ENCODE assay signal across 20 mouse cellular contexts in the genomic region with DNA sequence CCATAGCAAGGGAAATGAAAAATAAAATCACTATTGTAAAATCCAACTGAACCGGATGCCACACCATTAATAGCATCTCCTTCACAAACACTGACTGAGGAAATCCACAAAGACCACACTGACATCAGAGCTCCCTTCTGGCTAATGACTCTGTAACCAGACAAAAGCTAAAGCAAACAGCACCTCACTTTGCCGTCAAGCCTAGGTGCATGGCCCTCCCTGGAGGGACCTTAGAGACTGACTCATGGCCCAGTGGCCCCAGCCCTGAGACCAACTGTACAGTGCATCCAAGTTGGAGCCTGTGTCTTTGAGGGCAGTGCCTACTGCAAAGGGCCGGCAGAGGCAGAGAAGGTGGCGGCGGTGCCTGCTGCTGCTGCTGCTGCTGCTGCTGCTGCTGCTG.
DNase-seq lines count a peak whose midpoint lies in the region; ATAC-seq and TF ChIP-seq lines count a peak whose summit lies in the region.
"Had no signal": no experiment of that assay in that cellular context is flagged by ENCODE, and none has a peak within 500 bp of the region (broad histone marks: within the 10 kb centered on the region; RNA-seq: fewer than 3 reads in every experiment).

No protein-coding gene starts in this region.

- no peaks in the 10 kb centered on the region for H3K79me2 ChIP-seq in myocyte (ENCODE audit: control insufficient read depth, insufficient read depth)

- peak overlapping the region; percentile 61 for H3K4me2 ChIP-seq in myocyte (ENCODE audit: low read depth)
- H3K4me2 ChIP-seq: embryonic facial prominence, embryonic 15.5 days; forebrain, embryonic 12.5 days; heart, embryonic 15.5 days; limb, embryonic 15.5 days; midbrain, embryonic 12.5 days had no signal

- no peaks in the 10 kb centered on the region for H3K27me3 ChIP-seq in thymus, adult 2 months (ENCODE audit: control insufficient read depth, insufficient read depth, low read length)
- no peaks in the 10 kb centered on the region for H3K27me3 ChIP-seq in myocyte (ENCODE audit: control insufficient read depth, insufficient read depth, insufficient read length)
- H3K27me3 ChIP-seq: embryonic facial prominence, embryonic 15.5 days; forebrain, embryonic 12.5 days; heart, embryonic 15.5 days; limb, embryonic 15.5 days; midbrain, embryonic 12.5 days had no signal

- TF ChIP-seq CTCF in thymus, adult 2 months (IDR thresholded peaks at IDR 0.05; ENCODE audit: borderline replicate concordance, control insufficient read depth, extremely low read depth, insufficient read depth, low read length, poor library complexity), result no peak

- H3K36me3 ChIP-seq in thymus, adult 2 months (ENCODE audit: control insufficient read depth, insufficient read depth, low read length), result no peaks in the 10 kb centered on the region
- no peaks in the 10 kb centered on the region for H3K36me3 ChIP-seq in myocyte (ENCODE audit: control insufficient read depth, insufficient read depth)
- H3K36me3 ChIP-seq: embryonic facial prominence, embryonic 15.5 days; forebrain, embryonic 12.5 days; heart, embryonic 15.5 days; limb, embryonic 15.5 days; midbrain, embryonic 12.5 days had no signal

- H3ac ChIP-seq in myocyte (ENCODE audit: control insufficient read depth, insufficient read length), result no peak overlapping the region

- WGBS in thymus, adult 2 months, result 6% methylated on average over 5 of the region's 5 CpGs

- ATAC-seq in common myeloid progenitor, adult 5-6 weeks (replicated peaks; ENCODE audit: low read depth, poor library complexity, severe bottlenecking), result peak; percentile 71
- ATAC-seq: hindbrain, embryonic 16.5 days; liver, postnatal 0 days had no signal

- peak; percentile 31 for DNase-seq in thymus, adult 2 months
- no peak for DNase-seq in thymus, postnatal 4 days
- peak; percentile 34 to 51 for DNase-seq in CD8-positive naive resting alpha-beta T cell, adult 2 months (ENCODE audit: low read depth in 2 of 2, low spot score in 2 of 2)
- no peak for DNase-seq in layer of hippocampus, adult 9-10 months (ENCODE audit: low spot score)
- DNase-seq in layer of hippocampus, postnatal 14 days (ENCODE audit: low spot score in 2 of 2), result no peak
- no peak for DNase-seq in adrenal gland, adult 8-10 months
- DNase-seq: cerebellum, adult 9-11 months; embryo, embryonic 11 days; kidney, adult 2 months; kidney, postnatal 4 days; layer of hippocampus, postnatal 36 days; liver, postnatal 0 days had no signal

- no peak overlapping the region for H3K27ac ChIP-seq in thymus, adult 2 months (ENCODE audit: control insufficient read depth, insufficient read depth, low read length)
- H3K27ac ChIP-seq: embryonic facial prominence, embryonic 15.5 days; forebrain, embryonic 12.5 days; heart, embryonic 15.5 days; limb, embryonic 15.5 days; midbrain, embryonic 12.5 days had no signal

- H3K4me3 ChIP-seq in thymus, adult 2 months (ENCODE audit: control insufficient read depth, insufficient read depth, low read length), result no peak overlapping the region
- H3K4me3 ChIP-seq in myocyte, result no peak overlapping the region
- H3K4me3 ChIP-seq: embryonic facial prominence, embryonic 15.5 days; forebrain, embryonic 12.5 days; heart, embryonic 15.5 days; limb, embryonic 15.5 days; midbrain, embryonic 12.5 days had no signal

- TF ChIP-seq POLR2A in thymus, adult 2 months (IDR thresholded peaks at IDR 0.05; ENCODE audit: control insufficient read depth, extremely low read depth, insufficient read depth, low read length, poor library complexity), result no peak
- no peak for TF ChIP-seq POLR2A in myocyte (IDR thresholded peaks at IDR 0.05; ENCODE audit: insufficient read length, low read depth)

- peaks cover 33% of the 10 kb centered on the region for H3K4me1 ChIP-seq in thymus, adult 2 months (replicated peaks; ENCODE audit: control insufficient read depth, insufficient read depth, low read length)
- H3K4me1 ChIP-seq: heart, embryonic 15.5 days; midbrain, embryonic 12.5 days had no signal

TF ChIP-seq in myocyte, 11 proteins besides CTCF, POLR2A, EP300 and RAD21:
- no peak for TF ChIP-seq CEBPB (IDR thresholded peaks at IDR 0.05; ENCODE audit: insufficient read depth, poor library complexity, severe bottlenecking)
- no peak for TF ChIP-seq MAX (IDR thresholded peaks at IDR 0.05; ENCODE audit: low read depth)
- peak in 1 of 3 experiments; percentile 26 for TF ChIP-seq MYOD1 (IDR thresholded peaks at IDR 0.05; ENCODE audit: control insufficient read depth in 1 of 3, insufficient read length in 2 of 3, low read depth in 2 of 3)
- no peak for TF ChIP-seq MYOG (IDR thresholded peaks at IDR 0.05; ENCODE audit: control insufficient read depth in 1 of 3, insufficient read depth in 1 of 3, insufficient read length in 2 of 3, low read depth in 2 of 3)
- TF ChIP-seq POLR2AphosphoS2 (IDR thresholded peaks at IDR 0.05; ENCODE audit: insufficient read length, low read depth), result no peak
- TF ChIP-seq TCF12 (IDR thresholded peaks at IDR 0.05; ENCODE audit: insufficient read depth, poor library complexity, severe bottlenecking), result no peak

Comparison
In these comparisons a context has a peak if more than half of its experiments do, and no peak if none do; other contexts are left out.
1. DNase-seq: peak in thymus, adult 2 months (single experiment) and CD8-positive naive resting alpha-beta T cell, adult 2 months (2 of 2); none in thymus, postnatal 4 days (single experiment), layer of hippocampus, adult 9-10 months (single experiment), layer of hippocampus, postnatal 14 days (0 of 2) and adrenal gland, adult 8-10 months (single experiment).